Mouse (Mus musculus): ENCODE data around the gene Arsa. TPM values are rescaled to one million over a fixed set of nuclear protein-coding genes. Genes with fewer than 3 reads are reported as not detected.

Gene Arsa
- polyA plus RNA-seq, 1 experiment from 2014 or later: 29.5 TPM

DNA sequence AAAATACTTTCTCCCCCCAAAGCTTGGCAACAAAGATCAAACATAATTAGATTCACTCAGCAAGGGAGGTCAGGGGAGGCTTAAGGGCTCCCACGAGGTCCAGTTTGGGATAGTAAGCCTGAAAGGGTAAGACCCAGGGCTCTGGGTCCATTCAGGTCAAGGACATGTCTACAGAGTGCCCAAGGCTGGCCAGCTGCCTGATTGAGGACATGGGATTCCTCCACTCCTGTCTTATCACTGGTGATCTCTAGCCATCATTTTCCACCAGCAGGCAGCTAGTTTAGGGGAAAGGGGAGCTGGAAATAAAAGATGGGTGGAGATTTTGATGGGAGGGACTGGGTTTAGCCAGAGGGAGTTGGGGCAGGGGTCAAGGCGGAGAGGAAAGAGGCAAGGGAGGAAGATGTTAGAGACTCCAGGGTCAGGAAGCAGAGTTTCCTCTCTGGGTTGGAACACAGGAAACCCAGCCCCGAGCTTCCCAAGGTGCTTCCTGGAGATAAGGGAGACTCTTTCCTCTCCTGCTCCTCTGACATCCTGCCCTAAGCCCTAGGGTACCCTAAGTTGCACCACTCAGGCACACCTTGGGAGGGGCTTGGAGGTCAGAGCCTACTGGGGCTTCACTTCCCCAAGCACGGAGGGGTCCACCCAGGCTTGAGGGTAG is 20.3 kb upstream of the Arsa start:
- 28% methylated on average over 4 of the region's 4 CpGs for WGBS
- peaks cover 11% of the 10 kb centered on the region for H3K4me1 ChIP-seq (ENCODE audit: control insufficient read depth, insufficient read depth, low read length)
- peak overlapping the region; percentile 75 for H3K4me3 ChIP-seq (ENCODE audit: low read length)
- ATAC-seq: no peak; the same call in 1 of the 2 replicates
- H3K27me3 ChIP-seq (replicated peaks; ENCODE audit: control insufficient read depth, insufficient read depth, low read length): peaks cover 19% of the 10 kb centered on the region
- no peaks in the 10 kb centered on the region for H3K9me3 ChIP-seq (ENCODE audit: control insufficient read depth, low read length)
- H3K36me3 ChIP-seq (ENCODE audit: control insufficient read depth, insufficient read depth, low read length): no peaks in the 10 kb centered on the region
- H3K27ac ChIP-seq (ENCODE audit: low read length): no peak overlapping the region; the same call in 1 of the 2 replicates
- peak overlapping the region; percentile 81 for H3K9ac ChIP-seq (ENCODE audit: low read depth, low read length)
- no peak overlapping the region for H3K4me2 ChIP-seq (ENCODE audit: low read depth, low read length)

- no peak overlapping the region for H3K27ac ChIP-seq (ENCODE audit: low read length)
- H3K4me3 ChIP-seq (ENCODE audit: low read length): no peak overlapping the region
- H3K9me3 ChIP-seq (ENCODE audit: control insufficient read depth, low read length): no peaks in the 10 kb centered on the region
- H3K9ac ChIP-seq (ENCODE audit: low read depth, low read length): no peak overlapping the region
- 55% methylated on average over 2 of the region's 2 CpGs for WGBS
- peaks cover 19% of the 10 kb centered on the region for H3K27me3 ChIP-seq (replicated peaks; ENCODE audit: control insufficient read depth, insufficient read depth, low read length)
- H3K36me3 ChIP-seq (ENCODE audit: control insufficient read depth, insufficient read depth, low read length): no peaks in the 10 kb centered on the region
- H3K4me2 ChIP-seq (ENCODE audit: low read depth, low read length): no peak overlapping the region
- ATAC-seq: no peak
- H3K4me1 ChIP-seq (ENCODE audit: control insufficient read depth, insufficient read depth, low read length): peaks cover 11% of the 10 kb centered on the region
These were observed 19.6 kb upstream of the Arsa start for GRCm38 (mm10) chr15:89496841-89497240.

DNA sequence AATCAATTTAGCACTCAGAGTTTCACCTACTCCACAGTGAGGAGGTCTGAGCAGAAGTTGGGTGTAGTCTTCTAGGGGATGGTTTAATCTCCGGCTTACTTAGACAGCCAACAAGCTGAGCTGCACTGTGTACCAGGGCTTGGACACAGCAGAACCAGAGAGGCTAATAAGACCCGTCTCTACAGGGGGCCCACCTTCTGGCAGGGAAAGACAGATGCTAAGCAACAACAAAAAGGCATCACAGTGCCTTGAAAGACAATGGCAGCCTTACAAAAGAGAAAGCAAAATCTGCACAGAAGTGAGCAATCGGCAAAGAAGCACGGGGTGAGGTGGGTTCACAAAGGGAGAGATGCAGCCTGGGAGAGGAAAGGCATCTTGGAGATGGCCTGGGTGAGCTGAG is 18.9 kb upstream of the Arsa start:
- Histone ChIP-seq H3K9me3 (ENCODE audit: control insufficient read depth, low read length) (no peaks in the 10 kb centered on the region), H3K9ac (ENCODE audit: low read depth, low read length) (no peak overlapping the region), H3K4me2 (ENCODE audit: low read depth, low read length) (no peak overlapping the region), H3K4me1 (ENCODE audit: control insufficient read depth, insufficient read depth, low read length) (peaks cover 11% of the 10 kb centered on the region), H3K27me3 (replicated peaks; ENCODE audit: control insufficient read depth, insufficient read depth, low read length) (peaks cover 19% of the 10 kb centered on the region), H3K4me3 (ENCODE audit: low read length) (no peak overlapping the region), H3K36me3 (ENCODE audit: control insufficient read depth, insufficient read depth, low read length) (no peaks in the 10 kb centered on the region), H3K27ac (ENCODE audit: low read length) (no peak overlapping the region)
- no peak for ATAC-seq
- 61% methylated on average over 4 of the region's 4 CpGs for whole genome bisulfite sequencing

- Histone ChIP-seq H3K36me3 (ENCODE audit: control insufficient read depth, insufficient read depth, low read length) (no peaks in the 10 kb centered on the region), H3K9me3 (ENCODE audit: control insufficient read depth, low read length) (no peaks in the 10 kb centered on the region), H3K4me1 (ENCODE audit: control insufficient read depth, insufficient read depth, low read length) (peaks cover 11% of the 10 kb centered on the region), H3K27me3 (replicated peaks; ENCODE audit: control insufficient read depth, insufficient read depth, low read length) (peaks cover 19% of the 10 kb centered on the region), H3K4me3 (ENCODE audit: low read length) (no peak overlapping the region), H3K4me2 (ENCODE audit: low read depth, low read length) (no peak overlapping the region), H3K27ac (ENCODE audit: low read length) (no peak overlapping the region), H3K9ac (ENCODE audit: low read depth, low read length) (no peak overlapping the region)
- no peak for ATAC-seq
- WGBS: 81% methylated on average over 4 of the region's 4 CpGs
These were observed 17.7 kb upstream of the Arsa start for GRCm38 (mm10) chr15:89494970-89495369.

- H3K4me2 ChIP-seq (ENCODE audit: low read depth, low read length): no peak overlapping the region
These were observed 11.4 kb upstream of the Arsa start for GRCm38 (mm10) chr15:89488611-89489117.

GRCm38 (mm10) chr15:89488182-89488581 is 11.0 kb upstream of the Arsa start:
- no peaks in the 10 kb centered on the region for H3K4me1 ChIP-seq (ENCODE audit: control insufficient read depth, insufficient read depth, low read length)
- no peak overlapping the region for H3K4me2 ChIP-seq (ENCODE audit: low read depth, low read length)
- H3K27ac ChIP-seq (ENCODE audit: low read length): no peak overlapping the region
- H3K9ac ChIP-seq (ENCODE audit: low read depth, low read length): no peak overlapping the region
- 73% methylated on average over 12 of the region's 12 CpGs for WGBS
- no peaks in the 10 kb centered on the region for H3K9me3 ChIP-seq (ENCODE audit: control insufficient read depth, low read length)
- no peaks in the 10 kb centered on the region for H3K27me3 ChIP-seq (replicated peaks; ENCODE audit: control insufficient read depth, insufficient read depth, low read length)
- no peak overlapping the region for H3K4me3 ChIP-seq (ENCODE audit: low read length)
- no peak for ATAC-seq
- no peaks in the 10 kb centered on the region for H3K36me3 ChIP-seq (ENCODE audit: control insufficient read depth, insufficient read depth, low read length)

More at GRCm38 (mm10) chr15:89488611-89489117, 11.4 kb upstream of the Arsa start:
- Histone ChIP-seq H3K4me3 (ENCODE audit: low read length) (no peak overlapping the region), H3K27ac (ENCODE audit: low read length) (no peak overlapping the region), H3K4me1 (ENCODE audit: control insufficient read depth, insufficient read depth, low read length) (no peaks in the 10 kb centered on the region), H3K27me3 (replicated peaks; ENCODE audit: control insufficient read depth, insufficient read depth, low read length) (no peaks in the 10 kb centered on the region), H3K9me3 (ENCODE audit: control insufficient read depth, low read length) (no peaks in the 10 kb centered on the region), H3K36me3 (ENCODE audit: control insufficient read depth, insufficient read depth, low read length) (no peaks in the 10 kb centered on the region), H3K9ac (ENCODE audit: low read depth, low read length) (no peak overlapping the region)
- WGBS: 46% methylated on average over 14 of the region's 14 CpGs
- ATAC-seq: no peak

GRCm38 (mm10) chr15:89480584-89480983 is 3.4 kb upstream of the Arsa start:
- 68% methylated on average over 8 of the region's 8 CpGs for WGBS
- Histone ChIP-seq H3K9ac (ENCODE audit: low read depth, low read length) (no peak overlapping the region), H3K9me3 (ENCODE audit: control insufficient read depth, low read length) (no peaks in the 10 kb centered on the region), H3K27me3 (replicated peaks; ENCODE audit: control insufficient read depth, insufficient read depth, low read length) (no peaks in the 10 kb centered on the region), H3K4me3 (ENCODE audit: low read length) (no peak overlapping the region), H3K4me2 (ENCODE audit: low read depth, low read length) (no peak overlapping the region), H3K4me1 (ENCODE audit: control insufficient read depth, insufficient read depth, low read length) (no peaks in the 10 kb centered on the region), H3K27ac (ENCODE audit: low read length) (peak overlapping the region; percentile 54), H3K36me3 (ENCODE audit: control insufficient read depth, insufficient read depth, low read length) (no peaks in the 10 kb centered on the region)
- no peak for ATAC-seq

DNA sequence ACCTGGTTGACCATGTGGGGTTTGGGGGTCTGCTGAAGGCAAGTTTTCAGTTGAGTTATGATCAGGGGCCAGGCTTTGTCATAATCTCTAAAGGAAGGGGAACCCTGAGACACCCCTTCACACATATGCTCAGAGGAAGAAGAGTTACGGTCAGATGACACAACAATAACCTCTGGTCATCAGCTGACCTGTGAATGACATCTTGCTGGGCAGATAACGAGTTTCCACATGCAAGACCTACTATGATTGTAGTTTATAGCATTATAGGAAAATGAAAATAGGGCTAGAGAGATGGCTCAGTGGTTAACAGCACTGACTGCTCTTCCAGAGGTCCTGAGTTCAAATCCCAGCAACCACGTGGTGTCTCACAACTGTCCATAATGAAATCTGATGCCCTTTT is 1.4 kb upstream of the Arsa start:
- WGBS: 89% methylated on average over 3 of the region's 3 CpGs

DNA sequence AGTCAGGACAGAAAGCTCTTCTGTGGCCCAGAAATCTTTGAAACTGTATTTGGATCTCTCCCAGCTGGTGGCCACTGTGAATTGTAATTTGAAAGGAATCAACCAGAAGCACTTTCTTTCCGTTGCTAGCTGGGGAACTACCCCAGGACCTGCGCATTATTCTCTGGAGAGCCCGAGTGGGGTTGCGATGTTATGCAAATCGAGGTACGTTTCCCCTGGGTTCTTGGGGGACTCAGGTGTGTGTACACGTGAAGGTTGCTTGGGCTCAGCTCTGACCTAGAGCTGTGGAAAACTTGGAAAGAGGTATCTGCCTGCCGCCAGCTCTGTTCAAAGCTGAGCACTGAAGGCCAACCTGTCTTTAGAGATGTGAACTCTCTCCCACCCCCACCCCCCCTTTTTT is 581 bp upstream of the Arsa start:
- H3K36me3 ChIP-seq (ENCODE audit: control insufficient read depth, insufficient read depth, low read length): no peaks in the 10 kb centered on the region
- H3K4me2 ChIP-seq (ENCODE audit: low read depth, low read length): no peak overlapping the region
- no peak for ATAC-seq
- no peak overlapping the region for H3K27ac ChIP-seq (ENCODE audit: low read length)
- H3K4me3 ChIP-seq (ENCODE audit: low read length): no peak overlapping the region
- H3K4me1 ChIP-seq (ENCODE audit: control insufficient read depth, insufficient read depth, low read length): peaks cover 5% of the 10 kb centered on the region; the same call in 1 of the 2 replicates
- no peaks in the 10 kb centered on the region for H3K9me3 ChIP-seq (ENCODE audit: control insufficient read depth, low read length)
- no peak overlapping the region for H3K9ac ChIP-seq (ENCODE audit: low read depth, low read length)
- 61% methylated on average over 8 of the region's 8 CpGs for WGBS
- no peaks in the 10 kb centered on the region for H3K27me3 ChIP-seq (replicated peaks; ENCODE audit: control insufficient read depth, insufficient read depth, low read length)

More for the DNA sequence above, 1.4 kb upstream of the Arsa start:
- no peak for ATAC-seq
- Histone ChIP-seq H3K9ac (ENCODE audit: low read depth, low read length) (no peak overlapping the region), H3K36me3 (ENCODE audit: control insufficient read depth, insufficient read depth, low read length) (no peaks in the 10 kb centered on the region), H3K9me3 (ENCODE audit: control insufficient read depth, low read length) (no peaks in the 10 kb centered on the region), H3K4me2 (ENCODE audit: low read depth, low read length) (no peak overlapping the region), H3K27ac (ENCODE audit: low read length) (no peak overlapping the region), H3K4me1 (ENCODE audit: control insufficient read depth, insufficient read depth, low read length) (peaks cover 5% of the 10 kb centered on the region; the same call in 1 of the 2 replicates), H3K4me3 (ENCODE audit: low read length) (no peak overlapping the region), H3K27me3 (replicated peaks; ENCODE audit: control insufficient read depth, insufficient read depth, low read length) (no peaks in the 10 kb centered on the region)

DNA sequence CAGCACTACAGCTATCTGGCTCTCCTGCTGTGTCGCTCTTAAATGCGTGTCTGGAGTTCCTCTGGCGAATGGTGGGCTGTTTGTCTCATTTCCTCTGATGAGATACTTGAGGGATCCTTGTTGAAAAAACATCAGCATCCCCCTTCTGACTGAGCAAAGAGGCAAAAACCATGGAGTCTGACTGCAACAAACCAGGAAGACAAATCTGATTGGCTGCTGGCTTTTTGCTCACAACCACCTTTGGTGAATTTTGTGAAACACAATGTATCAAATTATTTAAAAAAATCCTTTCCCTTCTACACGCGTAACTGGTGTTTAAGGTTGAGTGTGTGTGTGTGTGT is 780 bp downstream of the Arsa start:
- Histone ChIP-seq H3K4me1 (ENCODE audit: control insufficient read depth, insufficient read depth, low read length) (peaks cover 5% of the 10 kb centered on the region; the same call in 1 of the 2 replicates), H3K4me2 (ENCODE audit: low read depth, low read length) (peak overlapping the region; percentile 90), H3K27ac (ENCODE audit: low read length) (peak overlapping the region; percentile 85), H3K9me3 (ENCODE audit: control insufficient read depth, low read length) (no peaks in the 10 kb centered on the region), H3K27me3 (replicated peaks; ENCODE audit: control insufficient read depth, insufficient read depth, low read length) (no peaks in the 10 kb centered on the region), H3K36me3 (ENCODE audit: control insufficient read depth, insufficient read depth, low read length) (no peaks in the 10 kb centered on the region), H3K9ac (ENCODE audit: low read depth, low read length) (peak overlapping the region; percentile 73), H3K4me3 (ENCODE audit: low read length) (peak overlapping the region; percentile 57)
- no peak for ATAC-seq
- 6% methylated on average over 5 of the region's 5 CpGs for WGBS
